ENCODE assay signal across 31 mouse cellular contexts in the genomic region with DNA sequence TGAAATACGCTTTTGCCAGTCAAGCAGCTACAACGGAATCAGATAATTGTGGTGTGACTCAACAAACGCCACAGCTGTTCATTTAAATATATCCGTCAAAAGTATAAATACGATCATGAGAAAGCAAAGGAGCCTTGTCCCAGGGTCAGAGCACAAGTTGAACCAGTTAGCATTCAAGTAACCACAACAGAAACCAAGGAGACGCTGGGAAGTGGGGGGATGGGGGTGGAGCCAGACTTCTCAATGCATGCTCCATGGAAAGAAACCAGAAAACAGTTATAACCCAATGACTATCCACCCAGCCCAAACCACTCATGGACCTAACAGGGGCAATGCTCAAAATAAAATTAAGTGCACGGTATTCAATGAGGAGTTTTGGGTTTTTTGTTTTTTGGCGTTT. TPM values are rescaled to one million over a fixed set of nuclear protein-coding genes. Genes with fewer than 3 reads are reported as not detected.
DNase-seq lines count a peak whose midpoint lies in the region; ATAC-seq and TF ChIP-seq lines count a peak whose summit lies in the region.
"Had no signal": no experiment of that assay in that cellular context is flagged by ENCODE, and none has a peak within 500 bp of the region (broad histone marks: within the 10 kb centered on the region; RNA-seq: fewer than 3 reads in every experiment).

No protein-coding gene starts in this region.

- H3K27ac ChIP-seq in heart, embryonic 11.5 days (ENCODE audit: low read depth, low read length) = peak overlapping the region; percentile 66
- H3K27ac ChIP-seq: embryonic facial prominence, embryonic 15.5 days; hindbrain, embryonic 10.5 days; intestine, embryonic 15.5 days; limb, embryonic 15.5 days; liver, embryonic 15.5 days; lung, embryonic 15.5 days; stomach, embryonic 15.5 days had no signal

- peaks cover 86% of the 10 kb centered on the region for H3K79me2 ChIP-seq in myocyte (ENCODE audit: control insufficient read depth, insufficient read depth)

- 57% methylated on average over 8 of the region's 8 CpGs for WGBS in heart, embryonic 11.5 days (ENCODE audit: insufficient replicate concordance)

- H3K36me3 ChIP-seq in heart, embryonic 11.5 days (ENCODE audit: control insufficient read depth, insufficient read depth, low read length) = 0 out of 2 replicates have a peak, but pooled peaks cover 5% of the 10 kb centered on the region
- H3K36me3 ChIP-seq in myocyte (ENCODE audit: control insufficient read depth, insufficient read depth) = peaks cover 7% of the 10 kb centered on the region
- H3K36me3 ChIP-seq: embryonic facial prominence, embryonic 15.5 days; intestine, embryonic 15.5 days; liver, embryonic 15.5 days; lung, embryonic 15.5 days; stomach, embryonic 15.5 days had no signal

- DNase-seq in adrenal gland, postnatal 14 days = peak; percentile 46
- no peak for DNase-seq in adrenal gland, adult (ENCODE audit: inconsistent age in 2 of 2, low spot score in 1 of 2)
- DNase-seq in heart, postnatal 25 days (ENCODE audit: low spot score) = no peak
- peak; percentile 52 to 55 for DNase-seq in kidney, postnatal 4 days
- no peak for DNase-seq in kidney, postnatal 36 days
- no peak for DNase-seq in urinary bladder, adult 2 months (ENCODE audit: low spot score)
- DNase-seq: adrenal gland, postnatal 36 days; cerebellum, adult 9-11 months; gastrocnemius, postnatal 25 days; kidney, adult 9 months; left cerebral cortex, postnatal 4 days; thymus, adult 18-20 months; thymus, postnatal 36 days had no signal

- H3K4me1 ChIP-seq in heart, embryonic 11.5 days (ENCODE audit: control insufficient read depth, insufficient read depth, low read length) = peaks cover 54% of the 10 kb centered on the region
- H3K4me1 ChIP-seq: liver, embryonic 15.5 days had no signal

- no peaks in the 10 kb centered on the region for H3K9me3 ChIP-seq in heart, embryonic 11.5 days (replicated peaks; ENCODE audit: control insufficient read depth, low read length)
- H3K9me3 ChIP-seq: embryonic facial prominence, embryonic 15.5 days; hindbrain, embryonic 10.5 days; intestine, embryonic 15.5 days; limb, embryonic 15.5 days; liver, embryonic 15.5 days; lung, embryonic 15.5 days; stomach, embryonic 15.5 days had no signal

- no peak for ATAC-seq in heart, embryonic 11.5 days (replicated peaks; ENCODE audit: insufficient number of reproducible peaks, low FRiP score, low TSS enrichment)
- ATAC-seq: forebrain, embryonic 14.5 days; hindbrain, embryonic 16.5 days; intestine, embryonic 15.5 days had no signal

- TF ChIP-seq POLR2A in myocyte (IDR thresholded peaks at IDR 0.05; ENCODE audit: insufficient read length, low read depth) = no peak

- H3ac ChIP-seq in myocyte (ENCODE audit: control insufficient read depth, insufficient read length) = no peak overlapping the region

- H3K4me3 ChIP-seq in heart, embryonic 11.5 days (ENCODE audit: low read depth, low read length) = no peak overlapping the region
- H3K4me3 ChIP-seq in myocyte = no peak overlapping the region
- H3K4me3 ChIP-seq: embryonic facial prominence, embryonic 15.5 days; hindbrain, embryonic 10.5 days; intestine, embryonic 15.5 days; limb, embryonic 15.5 days; liver, embryonic 15.5 days; lung, embryonic 15.5 days; stomach, embryonic 15.5 days had no signal

- H3K27me3 ChIP-seq in heart, embryonic 11.5 days (ENCODE audit: control insufficient read depth, insufficient read depth, low read length) = no peaks in the 10 kb centered on the region
- no peaks in the 10 kb centered on the region for H3K27me3 ChIP-seq in myocyte (ENCODE audit: control insufficient read depth, insufficient read depth, insufficient read length)
- H3K27me3 ChIP-seq: embryonic facial prominence, embryonic 15.5 days; intestine, embryonic 15.5 days; limb, embryonic 15.5 days; liver, embryonic 15.5 days; lung, embryonic 15.5 days; stomach, embryonic 15.5 days had no signal

- intact Hi-C loops in heart, postnatal 25 days (cut with DNase I) = no loop called here

- H3K4me2 ChIP-seq in heart, embryonic 11.5 days = peak overlapping the region; percentile 51; the same call in 1 of the 2 replicates
- peak overlapping the region; percentile 88 for H3K4me2 ChIP-seq in myocyte (ENCODE audit: low read depth)
- H3K4me2 ChIP-seq: embryonic facial prominence, embryonic 15.5 days; intestine, embryonic 15.5 days; limb, embryonic 15.5 days; liver, embryonic 15.5 days; lung, embryonic 15.5 days; midbrain, embryonic 11.5 days; stomach, embryonic 15.5 days had no signal

- no peak overlapping the region for H3K9ac ChIP-seq in heart, embryonic 11.5 days (ENCODE audit: low read depth, low read length)
- H3K9ac ChIP-seq: embryonic facial prominence, embryonic 15.5 days; intestine, embryonic 15.5 days; limb, embryonic 15.5 days; liver, embryonic 15.5 days; lung, embryonic 15.5 days; stomach, embryonic 15.5 days had no signal

TF ChIP-seq in myocyte, 11 proteins besides CTCF, POLR2A, EP300 and RAD21:
- TF ChIP-seq TCF12 (IDR thresholded peaks at IDR 0.05; ENCODE audit: insufficient read depth, poor library complexity, severe bottlenecking) = peak; percentile 27
- TF ChIP-seq POLR2AphosphoS2 (IDR thresholded peaks at IDR 0.05; ENCODE audit: insufficient read length, low read depth) = no peak
- TF ChIP-seq MYOD1 (IDR thresholded peaks at IDR 0.05; ENCODE audit: control insufficient read depth in 1 of 3, insufficient read length in 2 of 3, low read depth in 2 of 3) = peak in 2 of 3 experiments; percentile 25 to 30
- TF ChIP-seq MYOG (IDR thresholded peaks at IDR 0.05; ENCODE audit: control insufficient read depth in 1 of 3, insufficient read depth in 1 of 3, insufficient read length in 2 of 3, low read depth in 2 of 3) = peak in 1 of 3 experiments; percentile 37
TF ChIP-seq in myocyte: peak in this region for 3.

RNA-seq across cellular contexts. Expression of gene Gm17409, which starts 40.3 kb away (rescaled TPM):
- not detected in 2 replicates for total RNA-seq in adrenal gland, postnatal 14 days (2021)
- not detected in 2 replicates for polyA plus RNA-seq in heart, embryonic 11.5 days (2014; fragmentation: Nextera tagmentation; extraction: Ambion mirVana)
- not detected for total RNA-seq in heart, postnatal 25 days (2021)
- not detected for polyA plus RNA-seq in myocyte (2012; fragmentation: generic; extraction: Trizol)
- not detected in 2 replicates for polyA plus RNA-seq in urinary bladder, adult 2 months (2012; rRNA removed)
- total RNA-seq: adrenal gland, postnatal 36 days; common myeloid progenitor, adult 5-6 weeks; gastrocnemius, postnatal 25 days; layer of hippocampus, postnatal 10 days; left cerebral cortex, adult 8-10 months; left cerebral cortex, postnatal 4 days; megakaryocyte progenitor cell, adult 5-6 weeks; neutrophil, adult 5-6 weeks had no signal
- polyA plus RNA-seq: embryonic facial prominence, embryonic 15.5 days; forebrain, embryonic 14.5 days; frontal cortex, adult 2 months; hindbrain, embryonic 10.5 days; hindbrain, embryonic 16.5 days; intestine, embryonic 15.5 days; limb, embryonic 15.5 days; liver, embryonic 15.5 days; lung, embryonic 15.5 days; midbrain, embryonic 11.5 days; stomach, embryonic 15.5 days had no signal

RNA-seq across cellular contexts. Expression of gene Acvr1, which starts 56.8 kb away (rescaled TPM):
- 45.0 and 50.3 TPM in 2 replicates for total RNA-seq in adrenal gland, postnatal 14 days (2021)
- 11.8 and 12.9 TPM in 2 replicates for polyA plus RNA-seq in heart, embryonic 11.5 days (2014; fragmentation: Nextera tagmentation; extraction: Ambion mirVana)
- 10 to 100 TPM; 16.0 to 19.5 TPM for total RNA-seq in heart, postnatal 25 days (2021)
- 35.6 TPM for polyA plus RNA-seq in myocyte (2012; fragmentation: generic; extraction: Trizol)
- 21.9 and 31.2 TPM in 2 replicates for polyA plus RNA-seq in urinary bladder, adult 2 months (2012; rRNA removed)
- total RNA-seq: neutrophil, adult 5-6 weeks had no signal

RNA-seq across cellular contexts. Expression of gene Upp2, which starts 56.9 kb away (rescaled TPM):
- total RNA-seq in adrenal gland, postnatal 14 days (2021) = 9.5 and 52.8 TPM in 2 replicates
- polyA plus RNA-seq in heart, embryonic 11.5 days (2014; fragmentation: Nextera tagmentation; extraction: Ambion mirVana) = 8.4 and 8.6 TPM in 2 replicates
- 1 to 10 TPM; 3.1 to 3.8 TPM for total RNA-seq in heart, postnatal 25 days (2021)
- polyA plus RNA-seq in myocyte (2012; fragmentation: generic; extraction: Trizol) = 8.3 TPM
- polyA plus RNA-seq in urinary bladder, adult 2 months (2012; rRNA removed) = 14.5 and 14.9 TPM in 2 replicates
- total RNA-seq: neutrophil, adult 5-6 weeks had no signal

Comparison
In these comparisons a context has a peak if more than half of its experiments do, and no peak if none do; other contexts are left out.
1. DNase-seq: peak in adrenal gland, postnatal 14 days (single experiment) and kidney, postnatal 4 days (2 of 2); none in adrenal gland, adult (0 of 2), heart, postnatal 25 days (single experiment), kidney, postnatal 36 days (0 of 2) and urinary bladder, adult 2 months (single experiment).